34 mouse cellular contexts compared by ENCODE assay signal in genomic region chr2:132382308-132382707, GRCm38 (mm10). TPM values are rescaled to one million over a fixed set of nuclear protein-coding genes. Genes with fewer than 3 reads are reported as not detected.
"Had no signal": no experiment of that assay in that cellular context is flagged by ENCODE, and none has a peak within 500 bp of the region (broad histone marks: within the 10 kb centered on the region; RNA-seq: fewer than 3 reads in every experiment).

No protein-coding gene starts in this region.

- H3K27ac ChIP-seq: heart, embryonic 10.5 days; heart, embryonic 13.5 days; heart, embryonic 15.5 days; hindbrain, embryonic 10.5 days; hindbrain, embryonic 12.5 days; hindbrain, embryonic 13.5 days; hindbrain, embryonic 14.5 days; hindbrain, embryonic 15.5 days; hindbrain, postnatal 0 days; kidney, embryonic 15.5 days; kidney, postnatal 0 days; layer of hippocampus, adult 2 months; left cerebral cortex, adult 2 months had no signal

- H3K36me3 ChIP-seq: heart, embryonic 10.5 days; heart, embryonic 12.5 days; heart, embryonic 13.5 days; heart, embryonic 15.5 days; hindbrain, embryonic 10.5 days; hindbrain, embryonic 12.5 days; hindbrain, embryonic 13.5 days; hindbrain, embryonic 15.5 days; kidney, embryonic 15.5 days had no signal

- H3K9me3 ChIP-seq: heart, embryonic 10.5 days; heart, embryonic 12.5 days; heart, embryonic 13.5 days; heart, embryonic 15.5 days; hindbrain, embryonic 10.5 days; hindbrain, embryonic 12.5 days; hindbrain, embryonic 13.5 days; hindbrain, embryonic 15.5 days; kidney, embryonic 15.5 days had no signal

- ATAC-seq: hindbrain, embryonic 16.5 days; hindbrain, postnatal 0 days; inflammation-experienced regulatory T-cells, adult 6 months had no signal

- H3K4me3 ChIP-seq: heart, embryonic 10.5 days; heart, embryonic 12.5 days; heart, embryonic 13.5 days; heart, embryonic 15.5 days; hindbrain, embryonic 10.5 days; hindbrain, embryonic 12.5 days; hindbrain, embryonic 13.5 days; hindbrain, embryonic 15.5 days; kidney, embryonic 15.5 days; layer of hippocampus, adult 2 months; left cerebral cortex, adult 2 months had no signal

- H3K9ac ChIP-seq: heart, embryonic 12.5 days; heart, embryonic 13.5 days; heart, embryonic 15.5 days; hindbrain, embryonic 12.5 days; hindbrain, embryonic 13.5 days; hindbrain, embryonic 14.5 days; hindbrain, embryonic 15.5 days; kidney, embryonic 15.5 days had no signal

- DNase-seq: heart, postnatal 10 days; heart, postnatal 14 days; heart, postnatal 36 days; heart, postnatal 4 days; kidney, adult 11 months; kidney, adult 18-20 months; kidney, adult 2 months; kidney, adult 8-10 months; kidney, adult 9 months; kidney, postnatal 10 days; kidney, postnatal 14 days; kidney, postnatal 25 days; kidney, postnatal 36 days; kidney, postnatal 4 days; layer of hippocampus, adult 9-11 months; layer of hippocampus, postnatal 36 days had no signal

- H3K4me2 ChIP-seq: heart, embryonic 11.5 days; heart, embryonic 12.5 days; heart, embryonic 13.5 days; heart, embryonic 15.5 days; hindbrain, embryonic 12.5 days; hindbrain, embryonic 13.5 days; hindbrain, embryonic 14.5 days; hindbrain, embryonic 15.5 days; kidney, embryonic 15.5 days had no signal

- H3K4me1 ChIP-seq: heart, embryonic 12.5 days had no signal

RNA-seq across cellular contexts. Expression of gene Prokr2, which starts 2.9 kb away (rescaled TPM):
- polyA plus RNA-seq: kidney, adult 2 months; large intestine, adult 2 months had no signal
